Mouse (Mus musculus) kidney, postnatal 14 days (tissue): Measurements from ENCODE around the gene Myl7.
"Not testable (repeated sequence)": the region's sequence is repeated elsewhere in the genome, so short reads cannot be mapped to it uniquely, and the experiment has no call there.

Source experiments
- DNase-seq: peaks from one replicate; pipeline ENCODE4 v3.0.0; 2022; ENCODE audit warnings: mixed read lengths

Gene Myl7

DNA sequence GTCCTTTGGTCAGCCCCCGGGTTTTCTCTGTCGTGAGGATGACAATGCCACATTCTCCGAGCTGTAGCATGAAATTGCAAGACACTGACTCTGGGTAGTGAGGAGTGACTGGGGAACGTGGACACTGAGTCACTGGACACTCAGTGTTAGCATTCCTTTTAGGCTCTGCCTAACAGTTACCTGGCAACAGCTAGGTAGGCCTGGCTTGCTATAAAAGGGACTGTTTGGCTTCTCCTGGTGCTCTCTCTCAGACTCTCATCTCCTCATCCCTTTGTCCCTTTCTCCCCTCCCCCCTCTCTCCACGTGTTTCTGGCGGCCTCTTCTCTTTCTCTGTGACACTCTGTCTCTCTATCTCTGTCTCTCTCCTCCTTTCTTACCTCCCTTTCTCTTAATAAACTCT is 3.8 kb upstream of the Myl7 start:
- DNase-seq = no peak

- DNase-seq = peak; percentile 67
Measured at GRCm38 (mm10) chr11:5901950-5902349, 3.4 kb upstream of the Myl7 start.

- DNase-seq = no peak
Measured at GRCm38 (mm10) chr11:5901320-5901719, 2.7 kb upstream of the Myl7 start.

DNA sequence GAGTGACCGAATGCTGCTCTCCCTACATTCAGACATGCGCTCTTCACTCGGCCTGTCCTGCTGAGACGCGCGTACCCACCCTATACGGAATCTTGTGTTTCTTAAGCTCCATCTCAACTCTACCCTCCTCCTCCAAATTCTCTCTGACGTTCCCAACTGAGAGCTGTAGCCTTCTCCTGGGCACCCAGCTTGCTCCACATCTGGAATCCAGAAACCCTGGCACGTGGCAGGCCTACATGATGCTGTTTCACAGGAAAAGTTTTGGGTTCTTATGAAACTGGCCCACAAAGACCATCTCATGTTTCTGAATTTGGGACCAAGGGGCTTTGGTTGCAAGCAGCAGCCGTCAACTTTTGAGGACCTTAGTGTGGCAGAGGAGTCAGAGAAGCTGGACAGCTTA is 704 bp upstream of the Myl7 start:
- DNase-seq = no peak

DNA sequence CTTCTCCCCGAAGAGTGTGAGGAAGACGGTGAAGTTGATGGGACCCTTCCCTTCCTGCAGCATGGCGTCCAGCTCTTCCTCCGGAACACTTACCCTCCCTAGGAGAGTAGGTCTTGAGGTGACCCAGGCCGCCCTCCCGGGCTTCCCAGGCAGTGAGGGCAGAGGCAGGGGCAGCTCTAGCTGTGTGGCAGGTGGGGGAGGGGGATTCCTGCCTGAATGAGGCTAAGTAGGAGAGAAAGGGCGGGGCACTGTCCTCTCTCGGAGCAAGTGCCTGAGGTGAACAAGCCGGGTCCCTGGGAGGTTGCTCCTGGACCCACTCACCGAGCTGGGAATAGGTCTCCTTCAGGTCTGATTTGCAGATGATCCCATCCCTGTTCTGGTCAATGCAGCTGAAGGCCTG is 743 bp downstream of the Myl7 start:
- no peak for DNase-seq

DNA sequence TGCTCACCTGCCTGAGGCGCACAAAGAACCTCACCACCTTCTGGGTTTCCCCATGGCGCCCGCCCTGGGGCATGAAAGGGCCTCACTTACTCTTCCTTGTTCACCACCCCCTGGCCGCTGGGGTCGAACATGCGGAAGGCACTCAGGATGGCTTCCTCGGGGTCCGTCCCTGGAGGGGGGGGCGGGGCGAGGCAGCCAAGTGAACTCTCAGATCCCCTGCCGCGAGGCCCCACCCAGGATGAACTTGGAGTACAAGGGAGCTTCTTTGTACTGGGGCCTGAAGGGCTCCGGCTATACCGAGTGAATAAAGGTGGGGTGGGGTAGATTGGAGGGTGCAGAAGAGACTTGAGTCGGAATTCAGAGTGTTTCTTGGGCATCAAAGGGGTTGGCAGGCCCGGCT is 1.4 kb downstream of the Myl7 start:
- no peak for DNase-seq

DNA sequence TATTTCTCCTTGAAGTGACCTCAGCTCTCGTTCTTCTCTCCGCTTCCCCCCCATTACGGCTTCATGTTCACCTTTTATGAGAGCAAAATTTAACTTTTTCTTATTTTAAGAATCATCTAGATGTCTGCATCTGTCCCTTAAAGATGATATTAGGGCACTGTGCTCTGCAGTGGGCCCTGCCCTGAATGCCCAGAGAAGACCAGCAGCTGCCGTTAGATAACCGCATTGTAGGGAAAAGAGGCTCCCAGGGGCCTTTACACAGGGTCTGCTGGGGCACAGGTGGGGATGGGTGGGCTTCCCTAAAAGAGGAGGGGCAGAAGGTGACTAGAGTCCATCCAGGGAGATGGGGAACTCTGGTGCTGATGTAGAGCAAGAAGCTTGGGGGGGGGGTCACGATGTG is 4.8 kb downstream of the Myl7 start:
- DNase-seq = no peak

DNA sequence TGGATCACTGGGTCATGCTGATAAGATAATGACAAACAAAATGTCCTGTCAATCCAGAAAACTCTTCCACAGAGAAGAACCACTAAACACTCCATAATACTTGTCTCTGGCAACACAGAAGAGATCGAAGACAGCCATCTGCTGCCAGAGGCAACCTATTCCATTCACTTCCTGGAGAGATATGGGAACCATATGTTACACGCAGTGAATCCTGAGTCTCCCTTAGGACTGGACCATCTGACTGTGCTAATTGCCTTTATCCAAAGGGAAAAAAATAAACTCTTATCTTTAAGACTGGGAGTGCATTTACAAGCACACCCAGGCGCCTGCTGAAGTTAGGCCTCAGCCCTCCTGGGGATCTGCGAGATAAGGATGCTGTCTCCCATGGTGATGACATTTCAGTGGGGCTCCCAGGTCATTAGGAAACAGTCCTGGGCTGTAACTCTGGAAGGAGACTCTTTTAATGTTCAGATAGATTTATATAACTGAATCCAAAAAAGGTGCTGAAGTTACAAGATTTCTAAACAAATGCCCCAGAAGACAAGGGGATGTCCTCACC is 5.7 kb downstream of the Myl7 start:
- no peak for DNase-seq

- peak; percentile 59 for DNase-seq
Measured at GRCm38 (mm10) chr11:5892151-5892591, 6.4 kb downstream of the Myl7 start.

DNA sequence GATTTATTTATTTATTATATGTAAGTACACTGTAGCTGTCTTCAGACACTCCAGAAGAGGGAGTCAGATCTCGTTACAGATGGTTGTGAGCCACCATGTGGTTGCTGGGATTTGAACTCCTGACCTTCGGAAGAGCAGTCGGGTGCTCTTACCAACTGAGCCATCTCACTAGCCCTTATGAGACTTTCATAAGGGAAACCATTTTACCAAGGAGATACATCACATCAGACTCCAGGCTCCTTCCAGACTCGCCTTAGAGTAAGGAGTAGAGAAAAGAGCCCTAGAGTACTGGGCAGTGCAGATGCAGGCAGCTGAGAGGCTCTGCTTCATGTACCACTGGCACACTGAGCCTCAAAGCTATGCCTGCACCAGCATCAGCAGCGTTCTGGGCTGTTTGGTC is 10.0 kb downstream of the Myl7 start:
- DNase-seq = not testable (repeated sequence)

GRCm38 (mm10) chr11:5887250-5887649 is 11.3 kb downstream of the Myl7 start:
- DNase-seq = no peak

DNA sequence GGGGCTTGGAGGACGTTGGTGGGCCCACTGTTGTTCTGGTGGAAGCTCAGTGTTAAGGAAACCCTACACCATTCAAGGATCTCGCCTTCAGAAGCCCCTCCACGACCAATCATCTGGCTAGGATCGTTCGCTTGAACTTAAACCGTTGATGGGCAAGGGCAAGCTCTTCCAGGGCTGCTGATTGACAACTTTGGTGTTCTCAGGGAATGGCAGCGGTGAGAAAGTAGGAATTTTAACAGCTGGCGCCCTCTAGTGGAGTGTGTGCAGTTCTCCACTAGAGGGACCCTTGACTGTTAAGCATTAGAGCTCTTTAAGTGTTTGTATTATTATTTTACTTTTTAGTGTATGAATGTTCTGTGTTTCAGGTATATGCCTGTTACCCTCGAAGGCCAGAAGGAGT is 12.4 kb downstream of the Myl7 start:
- DNase-seq = peak; percentile 74

- no peak for DNase-seq
Measured at GRCm38 (mm10) chr11:5882518-5882917, 16.1 kb downstream of the Myl7 start.

GRCm38 (mm10) chr11:5879905-5880304 is 18.7 kb downstream of the Myl7 start:
- peak; percentile 59 for DNase-seq

DNA sequence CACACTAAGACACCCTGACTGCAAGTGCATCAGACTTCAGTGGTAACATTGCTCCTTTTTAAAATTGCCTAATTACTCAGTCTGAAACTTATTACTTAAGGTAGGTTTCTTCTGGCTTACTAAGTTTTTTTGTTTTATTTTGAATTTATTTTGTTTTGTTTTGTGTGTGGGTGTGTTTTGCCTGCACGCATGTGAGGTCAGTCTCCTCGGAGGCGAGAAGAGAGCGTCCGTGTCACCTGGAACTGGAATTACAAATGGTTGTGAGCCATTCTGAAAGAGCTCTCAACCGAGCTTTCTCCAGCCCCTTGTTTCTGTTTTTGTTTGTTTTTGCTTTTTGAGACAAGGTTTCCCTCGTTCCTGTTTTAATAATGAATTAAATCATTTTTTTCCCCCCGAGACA is 19.9 kb downstream of the Myl7 start:
- DNase-seq = no peak

DNA sequence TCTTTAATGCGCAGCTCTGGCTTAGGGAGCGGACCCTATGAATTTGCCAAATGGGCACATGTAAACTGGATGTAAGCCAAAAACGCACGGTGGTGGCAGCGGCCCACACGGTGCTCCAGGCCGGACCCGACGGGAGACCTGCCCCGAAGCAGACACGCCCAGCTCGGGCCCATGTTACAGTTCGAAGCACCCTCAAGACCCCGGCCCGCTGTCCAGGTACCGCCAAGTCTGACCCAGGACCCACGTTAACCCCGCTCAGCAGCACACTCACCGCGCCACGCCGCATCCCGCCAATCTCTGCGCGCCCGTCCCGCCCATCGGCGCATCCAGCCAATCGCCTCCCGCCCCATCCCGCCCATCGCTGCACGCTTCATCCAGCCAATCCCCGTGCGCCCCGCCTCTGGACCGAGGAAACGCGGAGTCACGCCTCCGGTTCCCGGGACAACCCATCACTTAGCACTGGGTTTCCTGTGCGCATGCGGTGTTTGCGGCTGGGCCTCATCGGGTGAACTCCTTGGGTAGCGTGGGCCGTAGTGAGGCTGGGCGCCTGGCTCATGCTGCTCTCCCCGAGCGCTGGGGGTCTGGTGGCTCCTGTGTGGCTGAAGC is 20.6 kb downstream of the Myl7 start, which contains the start of gene Pold2:
TSS of gene Pold2 (minus strand) at position 372 of the 606 bp plus-strand sequence.
- DNase-seq = peak; percentile 99

DNA sequence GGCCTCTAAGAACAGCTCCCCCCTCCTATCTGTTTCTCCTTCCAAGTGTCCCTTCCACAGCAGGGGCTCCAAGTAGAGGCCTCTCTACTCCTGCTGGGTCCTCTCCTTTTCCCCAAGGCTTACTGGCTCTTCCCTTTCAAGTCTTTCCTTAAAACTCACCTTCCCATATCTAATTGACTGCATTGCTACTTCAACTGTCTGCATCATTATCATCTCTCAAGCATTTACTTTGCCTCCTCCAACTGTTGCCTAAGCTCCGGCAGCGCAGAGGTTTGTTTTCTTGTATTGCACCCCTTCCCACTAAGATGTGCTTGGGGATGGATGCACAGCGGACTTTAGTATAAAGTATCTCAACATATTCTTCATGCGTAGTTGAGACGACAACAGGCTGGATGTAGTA is 21.2 kb downstream of the Myl7 start:
- no peak for DNase-seq

- DNase-seq = no peak
Measured at GRCm38 (mm10) chr11:5873192-5873591, 25.4 kb downstream of the Myl7 start.

DNA sequence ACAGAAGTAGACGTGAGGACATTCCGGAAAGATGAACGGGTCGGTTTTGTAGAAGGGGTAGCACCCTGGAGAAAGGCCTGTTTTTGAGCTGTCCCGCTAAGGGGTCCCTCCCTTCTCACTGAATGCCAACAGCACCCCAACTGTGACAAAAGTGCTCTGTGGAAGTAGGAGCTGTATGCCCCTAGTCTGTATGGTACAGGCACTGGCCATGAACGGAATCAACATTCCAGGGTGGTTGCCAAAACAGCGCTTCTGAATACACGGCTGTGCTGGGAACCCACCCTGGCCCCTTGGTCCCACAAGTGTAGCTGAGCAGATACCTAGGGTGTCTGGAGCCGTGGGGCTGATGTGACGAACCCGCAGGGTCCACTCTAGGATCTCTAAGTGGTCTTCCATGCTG is 25.9 kb downstream of the Myl7 start:
- DNase-seq = no peak

- no peak for DNase-seq
Measured at GRCm38 (mm10) chr11:5870069-5870468, 28.5 kb downstream of the Myl7 start.

- no peak for DNase-seq
Measured at GRCm38 (mm10) chr11:5869331-5869730, 29.3 kb downstream of the Myl7 start.

DNA sequence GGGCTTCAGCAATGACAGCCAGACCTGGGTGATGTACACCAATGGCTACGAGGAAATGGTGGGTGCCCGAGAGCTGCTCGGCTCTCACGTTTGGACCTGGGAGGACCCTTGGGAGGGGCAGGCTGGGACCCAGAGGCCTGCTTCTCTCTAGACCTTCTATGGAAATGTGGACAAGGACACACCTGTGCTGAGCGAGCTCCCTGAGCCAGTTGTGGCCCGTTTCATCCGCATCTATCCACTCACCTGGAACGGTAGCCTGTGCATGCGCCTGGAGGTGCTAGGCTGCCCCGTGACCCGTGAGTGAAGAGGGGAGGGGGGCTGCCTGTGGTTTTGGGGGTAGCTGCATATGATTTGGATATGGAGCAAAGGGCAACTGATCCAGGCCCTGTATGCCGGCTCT is 30.3 kb downstream of the Myl7 start:
- DNase-seq = peak; percentile 56

GRCm38 (mm10) chr11:5867196-5867595 is 31.4 kb downstream of the Myl7 start:
- DNase-seq = no peak

DNA sequence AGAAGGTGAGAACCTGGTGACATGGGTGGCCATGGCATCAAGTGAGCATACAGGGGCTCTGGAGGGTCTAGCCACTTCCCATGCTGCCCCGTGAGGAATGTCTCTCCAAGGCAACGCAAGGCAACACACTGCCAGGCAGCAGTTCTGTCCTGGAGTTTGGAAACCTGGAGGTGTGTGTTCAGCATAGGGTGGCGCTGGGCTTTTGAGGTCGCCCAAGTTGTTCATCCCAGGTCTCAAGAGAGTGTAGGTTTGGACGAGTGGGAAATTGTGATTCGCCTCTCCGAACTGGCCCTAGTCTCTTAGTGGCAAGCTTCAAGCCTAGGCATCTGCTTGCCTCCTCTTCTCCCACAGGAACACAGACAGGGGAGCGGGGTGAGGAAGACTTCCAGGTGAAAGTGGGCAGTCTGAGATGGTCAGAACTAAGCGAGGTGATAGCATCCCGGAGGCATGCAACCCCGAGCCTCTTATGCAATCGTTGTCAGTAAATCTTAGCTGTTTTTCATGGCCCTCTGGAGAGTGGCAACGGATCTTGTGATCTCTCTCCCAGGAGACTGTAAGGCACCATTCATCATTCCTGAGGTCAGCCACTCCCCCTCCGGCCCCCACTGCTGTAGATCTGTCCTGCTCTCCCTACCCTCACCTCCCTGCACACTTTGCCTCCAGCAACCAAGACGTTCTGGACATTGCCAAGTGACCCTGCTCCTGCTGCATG is 36.0 kb downstream of the Myl7 start:
- DNase-seq = peak; percentile 74
